Mouse (Mus musculus): ENCODE measurements around the gene Utp14a.

GRCm38 (mm10) chrX:48291413-48291812, 34.8 kb downstream of the Utp14a start:
- no peak for TF ChIP-seq CTCF (IDR thresholded peaks at IDR 0.05; ENCODE audit: extremely low read depth, insufficient read depth, low read length)
- no peak for TF ChIP-seq POLR2A (IDR thresholded peaks at IDR 0.05; ENCODE audit: extremely low read depth, insufficient read depth, low read length)
